Mouse (Mus musculus): ENCODE data around the gene Saa4.
"Not testable (repeated sequence)": the region's sequence is repeated elsewhere in the genome, so short reads cannot be mapped to it uniquely, and the experiment has no call there.

Gene Saa4

GRCm38 (mm10) chr7:46732458-46732857 lies at the start of gene Saa4:
TSS of gene Saa4 (minus strand) at chr7:46732603.
- no peak for DNase-seq (ENCODE audit: low spot score)

- DNase-seq (ENCODE audit: low spot score), result no peak
Measured at GRCm38 (mm10) chr7:46770706-46771105, 38.3 kb upstream of the Saa4 start.

- DNase-seq (ENCODE audit: low spot score), result no peak
Measured at GRCm38 (mm10) chr7:46768451-46768850, 36.0 kb upstream of the Saa4 start.

GRCm38 (mm10) chr7:46767371-46767770 lies 35.0 kb upstream of the Saa4 start:
- DNase-seq (ENCODE audit: low spot score), result no peak

- DNase-seq (ENCODE audit: low spot score), result no peak
Measured at GRCm38 (mm10) chr7:46764672-46765071, 32.3 kb upstream of the Saa4 start.

GRCm38 (mm10) chr7:46762601-46763000 lies 30.2 kb upstream of the Saa4 start:
- no peak for DNase-seq (ENCODE audit: low spot score)

- DNase-seq (ENCODE audit: low spot score), result no peak
Measured at GRCm38 (mm10) chr7:46761049-46761795, 28.8 kb upstream of the Saa4 start.

- no peak for DNase-seq (ENCODE audit: low spot score)
Measured at GRCm38 (mm10) chr7:46751490-46751889, 19.1 kb upstream of the Saa4 start, which contains the start of gene Saa2. TSS of gene Saa2 (plus strand) at chr7:46751790.

- DNase-seq (ENCODE audit: low spot score), result no peak
Measured at GRCm38 (mm10) chr7:46748459-46748858, 16.1 kb upstream of the Saa4 start.

GRCm38 (mm10) chr7:46746381-46746780 lies 14.0 kb upstream of the Saa4 start:
- DNase-seq (ENCODE audit: low spot score), result no peak

GRCm38 (mm10) chr7:46745816-46746215 lies 13.4 kb upstream of the Saa4 start:
- DNase-seq (ENCODE audit: low spot score), result no peak

- not testable (repeated sequence) for DNase-seq (ENCODE audit: low spot score)
Measured at GRCm38 (mm10) chr7:46742880-46743279, 10.5 kb upstream of the Saa4 start, which contains the start of gene Saa1. TSS of gene Saa1 (minus strand) at chr7:46742980.

GRCm38 (mm10) chr7:46740041-46740440 lies 7.6 kb upstream of the Saa4 start:
- not testable (repeated sequence) for DNase-seq (ENCODE audit: low spot score)

- DNase-seq (ENCODE audit: low spot score), result no peak
Measured at GRCm38 (mm10) chr7:46738561-46739460, 6.4 kb upstream of the Saa4 start.

- no peak for DNase-seq (ENCODE audit: low spot score)
Measured at GRCm38 (mm10) chr7:46734983-46735382, 2.6 kb upstream of the Saa4 start.

GRCm38 (mm10) chr7:46727584-46727983 lies 4.8 kb downstream of the Saa4 start:
- no peak for DNase-seq (ENCODE audit: low spot score)

- no peak for DNase-seq (ENCODE audit: low spot score)
Measured at GRCm38 (mm10) chr7:46724396-46724795, 8.0 kb downstream of the Saa4 start.

GRCm38 (mm10) chr7:46723849-46724248 lies 8.6 kb downstream of the Saa4 start:
- no peak for DNase-seq (ENCODE audit: low spot score)

- DNase-seq (ENCODE audit: low spot score), result no peak
Measured at GRCm38 (mm10) chr7:46723354-46723753, 9.0 kb downstream of the Saa4 start.

- DNase-seq (ENCODE audit: low spot score), result no peak
Measured at GRCm38 (mm10) chr7:46720460-46720859, 11.9 kb downstream of the Saa4 start.

- peak; percentile 14 for DNase-seq (ENCODE audit: low spot score)
Measured at GRCm38 (mm10) chr7:46719526-46719925, 12.9 kb downstream of the Saa4 start.

- no peak for DNase-seq (ENCODE audit: low spot score)
Measured at GRCm38 (mm10) chr7:46718591-46719270, 13.7 kb downstream of the Saa4 start.

All from ovary, adult 18-20 months (tissue).